Mouse (Mus musculus): ENCODE results near the gene Nek3. TPM values are rescaled to one million over a fixed set of nuclear protein-coding genes. Genes with fewer than 3 reads are reported as not detected.

Nek3 gene
- total and polyA plus RNA-seq, 2 experiments from 2014 or later = 1.2 to 2.7 TPM

- Histone ChIP-seq H3K36me3 (replicated peaks; ENCODE audit: control insufficient read depth, insufficient read depth, low read length) (peaks cover 49% of the 10 kb centered on the region), H3K4me1 (ENCODE audit: control insufficient read depth, insufficient read depth) (no peaks in the 10 kb centered on the region), H3K27me3 (ENCODE audit: control insufficient read depth, insufficient read depth, low read length) (no peaks in the 10 kb centered on the region), H3K9me3 (replicated peaks; ENCODE audit: control insufficient read depth, low read length) (peaks cover 5% of the 10 kb centered on the region; the same call in 1 of the 2 replicates), H3K9ac (replicated peaks; ENCODE audit: low read depth, low read length) (no peak overlapping the region), H3K27ac (ENCODE audit: low read depth) (no peak overlapping the region), H3K4me2 (ENCODE audit: low read depth, low read length) (no peak overlapping the region), H3K4me3 (ENCODE audit: low read depth, low read length) (no peak overlapping the region)
- ATAC-seq (ENCODE audit: insufficient read depth, low read depth) (no peak), DNase-seq (ENCODE audit: low spot score) (no peak)
- WGBS = 95% methylated on average over 7 of the region's 7 CpGs
- TF ChIP-seq CTCF (IDR thresholded peaks at IDR 0.05; ENCODE audit: low read depth) = no peak
- TF ChIP-seq EP300 (IDR thresholded peaks at IDR 0.05; ENCODE audit: low read depth) = no peak
Measured at GRCm38 (mm10) chr8:22175966-22176365, 9.7 kb upstream of the Nek3 start.

- Histone ChIP-seq H3K27ac (ENCODE audit: low read depth) (no peak overlapping the region), H3K27me3 (ENCODE audit: control insufficient read depth, insufficient read depth, low read length) (no peaks in the 10 kb centered on the region), H3K4me3 (ENCODE audit: low read depth, low read length) (no peak overlapping the region), H3K4me2 (ENCODE audit: low read depth, low read length) (no peak overlapping the region), H3K4me1 (ENCODE audit: control insufficient read depth, insufficient read depth) (no peaks in the 10 kb centered on the region), H3K9me3 (replicated peaks; ENCODE audit: control insufficient read depth, low read length) (no peaks in the 10 kb centered on the region), H3K9ac (replicated peaks; ENCODE audit: low read depth, low read length) (no peak overlapping the region), H3K36me3 (replicated peaks; ENCODE audit: control insufficient read depth, insufficient read depth, low read length) (peaks cover 34% of the 10 kb centered on the region)
- DNase-seq (ENCODE audit: low spot score) = no peak
- 92% methylated on average over 5 of the region's 5 CpGs for WGBS
- no peak for TF ChIP-seq CTCF (IDR thresholded peaks at IDR 0.05; ENCODE audit: low read depth)
- no peak for TF ChIP-seq EP300 (IDR thresholded peaks at IDR 0.05; ENCODE audit: low read depth)
- no peak for ATAC-seq (ENCODE audit: insufficient read depth, low read depth)
Measured at GRCm38 (mm10) chr8:22169167-22169566, 2.9 kb upstream of the Nek3 start.

GRCm38 (mm10) chr8:22165251-22166079 lies 770 bp downstream of the Nek3 start:
- DNase-seq (ENCODE audit: low spot score) (no peak), ATAC-seq (ENCODE audit: insufficient read depth, low read depth) (0 out of 2 replicates have a peak, but pooled peaks have one; percentile 9)
- Histone ChIP-seq H3K36me3 (replicated peaks; ENCODE audit: control insufficient read depth, insufficient read depth, low read length) (peaks cover 20% of the 10 kb centered on the region), H3K4me2 (ENCODE audit: low read depth, low read length) (peak overlapping the region; percentile 77), H3K4me1 (ENCODE audit: control insufficient read depth, insufficient read depth) (no peaks in the 10 kb centered on the region), H3K27ac (ENCODE audit: low read depth) (peak overlapping the region; percentile 76), H3K27me3 (ENCODE audit: control insufficient read depth, insufficient read depth, low read length) (no peaks in the 10 kb centered on the region), H3K9ac (replicated peaks; ENCODE audit: low read depth, low read length) (peak overlapping the region; percentile 56), H3K4me3 (ENCODE audit: low read depth, low read length) (peak overlapping the region; percentile 73), H3K9me3 (replicated peaks; ENCODE audit: control insufficient read depth, low read length) (no peaks in the 10 kb centered on the region)
- no peak for TF ChIP-seq EP300 (IDR thresholded peaks at IDR 0.05; ENCODE audit: low read depth)
- TF ChIP-seq CTCF (IDR thresholded peaks at IDR 0.05; ENCODE audit: low read depth) = no peak
- WGBS = 51% methylated on average over 10 of the region's 10 CpGs

GRCm38 (mm10) chr8:22164431-22164830 lies 1.8 kb downstream of the Nek3 start:
- Histone ChIP-seq H3K27ac (ENCODE audit: low read depth) (no peak overlapping the region), H3K4me1 (ENCODE audit: control insufficient read depth, insufficient read depth) (no peaks in the 10 kb centered on the region), H3K4me2 (ENCODE audit: low read depth, low read length) (no peak overlapping the region), H3K27me3 (ENCODE audit: control insufficient read depth, insufficient read depth, low read length) (no peaks in the 10 kb centered on the region), H3K9me3 (replicated peaks; ENCODE audit: control insufficient read depth, low read length) (no peaks in the 10 kb centered on the region), H3K4me3 (ENCODE audit: low read depth, low read length) (no peak overlapping the region), H3K9ac (replicated peaks; ENCODE audit: low read depth, low read length) (no peak overlapping the region), H3K36me3 (replicated peaks; ENCODE audit: control insufficient read depth, insufficient read depth, low read length) (peaks cover 18% of the 10 kb centered on the region)
- no peak for ATAC-seq (ENCODE audit: insufficient read depth, low read depth)
- no peak for DNase-seq (ENCODE audit: low spot score)
- TF ChIP-seq EP300 (IDR thresholded peaks at IDR 0.05; ENCODE audit: low read depth) (no peak), CTCF (IDR thresholded peaks at IDR 0.05; ENCODE audit: low read depth) (no peak)
- 82% methylated on average over 10 of the region's 10 CpGs for WGBS

DNA sequence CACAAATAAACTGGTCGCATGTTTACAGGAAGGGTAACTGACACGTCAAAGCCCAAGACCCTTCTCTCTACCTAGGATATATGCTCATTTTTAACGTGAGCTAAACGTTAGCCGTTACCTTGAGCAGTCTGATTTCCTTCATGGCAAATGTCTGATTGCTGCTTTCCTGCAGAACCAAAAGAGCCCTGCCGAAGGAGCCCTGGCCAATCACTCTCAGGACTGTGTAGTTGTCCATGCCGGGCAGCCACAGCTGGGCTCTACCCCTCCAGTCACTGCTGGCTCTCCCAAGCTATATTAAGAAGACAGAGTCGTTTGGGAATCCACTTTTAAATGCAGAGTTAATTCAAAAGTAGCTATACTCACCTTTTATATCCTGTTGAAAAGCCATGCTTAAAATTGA lies 4.0 kb downstream of the Nek3 start:
- DNase-seq (ENCODE audit: low spot score) = no peak
- WGBS = 82% methylated on average over 8 of the region's 8 CpGs
- no peaks in the 10 kb centered on the region for H3K9me3 ChIP-seq (replicated peaks; ENCODE audit: control insufficient read depth, low read length)

GRCm38 (mm10) chr8:22150345-22150663 lies 15.9 kb downstream of the Nek3 start:
- no peaks in the 10 kb centered on the region for H3K9me3 ChIP-seq (replicated peaks; ENCODE audit: control insufficient read depth, low read length)
- TF ChIP-seq CTCF (IDR thresholded peaks at IDR 0.05; ENCODE audit: low read depth) (no peak), EP300 (IDR thresholded peaks at IDR 0.05; ENCODE audit: low read depth) (no peak)
- no peaks in the 10 kb centered on the region for H3K27me3 ChIP-seq (ENCODE audit: control insufficient read depth, insufficient read depth, low read length)
- ATAC-seq (ENCODE audit: insufficient read depth, low read depth) (no peak), DNase-seq (ENCODE audit: low spot score) (no peak)
- H3K4me3 ChIP-seq (ENCODE audit: low read depth, low read length) = no peak overlapping the region
- H3K36me3 ChIP-seq (replicated peaks; ENCODE audit: control insufficient read depth, insufficient read depth, low read length) = peaks cover 26% of the 10 kb centered on the region
- no peak overlapping the region for H3K9ac ChIP-seq (replicated peaks; ENCODE audit: low read depth, low read length)
- H3K4me2 ChIP-seq (ENCODE audit: low read depth, low read length) = no peak overlapping the region
- WGBS = 59% methylated on average over 3 of the region's 3 CpGs
- no peaks in the 10 kb centered on the region for H3K4me1 ChIP-seq (ENCODE audit: control insufficient read depth, insufficient read depth)
- no peak overlapping the region for H3K27ac ChIP-seq (ENCODE audit: low read depth)

More for the DNA sequence above, 4.0 kb downstream of the Nek3 start:
- H3K4me1 ChIP-seq (ENCODE audit: control insufficient read depth, insufficient read depth) = no peaks in the 10 kb centered on the region
- TF ChIP-seq EP300 (IDR thresholded peaks at IDR 0.05; ENCODE audit: low read depth) (no peak), CTCF (IDR thresholded peaks at IDR 0.05; ENCODE audit: low read depth) (no peak)
- H3K36me3 ChIP-seq (replicated peaks; ENCODE audit: control insufficient read depth, insufficient read depth, low read length) = peaks cover 11% of the 10 kb centered on the region
- H3K9ac ChIP-seq (replicated peaks; ENCODE audit: low read depth, low read length) = no peak overlapping the region
- ATAC-seq (ENCODE audit: insufficient read depth, low read depth) = no peak
- no peak overlapping the region for H3K4me3 ChIP-seq (ENCODE audit: low read depth, low read length)
- no peak overlapping the region for H3K27ac ChIP-seq (ENCODE audit: low read depth)
- no peaks in the 10 kb centered on the region for H3K27me3 ChIP-seq (ENCODE audit: control insufficient read depth, insufficient read depth, low read length)
- no peak overlapping the region for H3K4me2 ChIP-seq (ENCODE audit: low read depth, low read length)
